Mouse (Mus musculus) adipocyte (in vitro differentiated cells): ENCODE data around the gene Bzw1.

Experiments
- DNase-seq: peaks from one replicate; pipeline ENCODE4 v3.0.0-alpha.2; 2016; ENCODE audit warnings: low spot score

Bzw1 gene

GRCm38 (mm10) chr1:58396179-58396578, 3.5 kb downstream of the Bzw1 start:
- DNase-seq = peak; percentile 45

- DNase-seq = no peak
These were observed 5.0 kb downstream of the Bzw1 start for GRCm38 (mm10) chr1:58397731-58398130.

- no peak for DNase-seq
These were observed 8.7 kb downstream of the Bzw1 start for GRCm38 (mm10) chr1:58401396-58401795.

GRCm38 (mm10) chr1:58403745-58404144, 11.0 kb downstream of the Bzw1 start:
- DNase-seq = no peak

- DNase-seq = no peak
These were observed 14.6 kb downstream of the Bzw1 start for GRCm38 (mm10) chr1:58407321-58407720.

- DNase-seq = no peak
These were observed 15.4 kb downstream of the Bzw1 start for GRCm38 (mm10) chr1:58408141-58408540.

GRCm38 (mm10) chr1:58409553-58410197, 17.0 kb downstream of the Bzw1 start:
- DNase-seq = no peak

GRCm38 (mm10) chr1:58410198-58410588, 17.5 kb downstream of the Bzw1 start:
- DNase-seq = no peak

GRCm38 (mm10) chr1:58410776-58411175, 18.1 kb downstream of the Bzw1 start:
- DNase-seq = no peak

GRCm38 (mm10) chr1:58415442-58415841, 22.7 kb downstream of the Bzw1 start:
- DNase-seq = no peak

GRCm38 (mm10) chr1:58416048-58416447, 23.4 kb downstream of the Bzw1 start:
- no peak for DNase-seq

GRCm38 (mm10) chr1:58420032-58420431, 27.3 kb downstream of the Bzw1 start:
- DNase-seq = no peak

- no peak for DNase-seq
These were observed 28.3 kb downstream of the Bzw1 start for GRCm38 (mm10) chr1:58420961-58421360.

GRCm38 (mm10) chr1:58422879-58423278, 30.2 kb downstream of the Bzw1 start:
- DNase-seq = peak; percentile 82

- DNase-seq = peak; percentile 97
These were observed 30.9 kb downstream of the Bzw1 start, which contains the start of gene Clk1 for GRCm38 (mm10) chr1:58423371-58424248. Gene Clk1, minus strand, starts transcription at chr1:58424066.

GRCm38 (mm10) chr1:58424551-58424950, 31.9 kb downstream of the Bzw1 start:
- no peak for DNase-seq

- no peak for DNase-seq
These were observed 52.0 kb downstream of the Bzw1 start for GRCm38 (mm10) chr1:58444691-58445090.

- peak; percentile 94 for DNase-seq
These were observed 52.5 kb downstream of the Bzw1 start, which contains the start of the genes Nif3l1 and Ppil3 for GRCm38 (mm10) chr1:58445143-58445722. Gene Nif3l1, plus strand, starts transcription at chr1:58445151. Gene Ppil3, minus strand, starts transcription at chr1:58445486.

- DNase-seq = no peak
These were observed 53.2 kb downstream of the Bzw1 start for GRCm38 (mm10) chr1:58445861-58446260.

- no peak for DNase-seq
These were observed 55.1 kb downstream of the Bzw1 start for GRCm38 (mm10) chr1:58447766-58448165.

GRCm38 (mm10) chr1:58448396-58448795, 55.7 kb downstream of the Bzw1 start:
- DNase-seq = no peak

- no peak for DNase-seq
These were observed 61.6 kb downstream of the Bzw1 start for GRCm38 (mm10) chr1:58454316-58454715.
